Mouse (Mus musculus) embryonic fibroblast, embryonic 13.5 days (primary cell): Measurements from ENCODE around the gene Copb1.

Experiments
- CTCF ChIP-seq: IDR thresholded peaks from 2 replicates; pipeline ENCODE4 v1.5.1; 2011; ENCODE audit warnings: mild to moderate bottlenecking, control low read depth, low read length, moderate library complexity, borderline replicate concordance; ENCODE audit not compliant: insufficient read depth
- POLR2A ChIP-seq: IDR thresholded peaks from 2 replicates; pipeline ENCODE4 v1.6.1; 2011; ENCODE audit warnings: low read depth, mild to moderate bottlenecking, control low read depth, low read length, moderate library complexity

DNA sequence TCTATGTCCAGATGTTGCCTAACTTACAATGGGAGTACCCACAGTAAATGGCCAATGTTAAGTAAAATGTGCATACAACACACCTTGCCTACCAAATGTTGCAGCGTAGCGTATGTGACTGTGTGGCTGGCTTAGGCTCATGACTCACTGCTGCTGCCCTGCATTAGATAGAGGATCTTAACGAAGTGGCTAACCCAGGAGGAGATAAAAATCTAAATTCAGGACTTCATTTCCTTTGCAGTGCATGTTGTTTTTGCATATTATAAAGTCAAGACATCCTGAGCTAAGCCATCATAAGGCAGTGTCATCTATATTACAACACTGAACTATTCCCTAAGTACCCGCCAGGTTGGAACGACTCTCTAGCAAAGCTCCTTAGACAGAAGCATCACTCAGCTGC lies 13.9 kb upstream of the Copb1 start:
- TF ChIP-seq CTCF (no peak), POLR2A (no peak)
